Mouse (Mus musculus): ENCODE data around the gene Stx11. TPM values are rescaled to one million over a fixed set of nuclear protein-coding genes. Genes with fewer than 3 reads are reported as not detected.

Stx11 gene
- polyA plus RNA-seq, 1 experiment from 2014 or later, result 1.3 TPM

- no peak for DNase-seq (ENCODE audit: low spot score)
Measured at GRCm38 (mm10) chr10:12899901-12900300, 64.2 kb downstream of the Stx11 start.

GRCm38 (mm10) chr10:12893339-12893738, 70.8 kb downstream of the Stx11 start:
- Histone ChIP-seq H3K36me3 (no peaks in the 10 kb centered on the region), H3K4me3 (no peak overlapping the region), H3K27me3 (ENCODE audit: low read depth, poor library complexity, severe bottlenecking) (no peaks in the 10 kb centered on the region), H3K4me1 (no peaks in the 10 kb centered on the region), H3K27ac (replicated peaks) (no peak overlapping the region), H3K9me3 (replicated peaks) (no peaks in the 10 kb centered on the region)
- DNase-seq (ENCODE audit: low spot score), result no peak
- WGBS, result 94% methylated on average over 3 of the region's 3 CpGs

More at GRCm38 (mm10) chr10:12899901-12900300, 64.2 kb downstream of the Stx11 start:
- Histone ChIP-seq H3K4me1 (peaks cover 3% of the 10 kb centered on the region; the same call in 1 of the 2 replicates), H3K4me3 (no peak overlapping the region), H3K9me3 (replicated peaks) (no peaks in the 10 kb centered on the region), H3K27me3 (ENCODE audit: low read depth, poor library complexity, severe bottlenecking) (no peaks in the 10 kb centered on the region), H3K36me3 (no peaks in the 10 kb centered on the region), H3K27ac (replicated peaks) (no peak overlapping the region)
- WGBS, result 95% methylated on average over 5 of the region's 5 CpGs

GRCm38 (mm10) chr10:12888373-12888772, 75.7 kb downstream of the Stx11 start:
- no peak overlapping the region for H3K4me3 ChIP-seq
- WGBS, result 87% methylated on average over 13 of the region's 13 CpGs

More at GRCm38 (mm10) chr10:12888373-12888772, 75.7 kb downstream of the Stx11 start:
- Histone ChIP-seq H3K36me3 (no peaks in the 10 kb centered on the region), H3K27me3 (ENCODE audit: low read depth, poor library complexity, severe bottlenecking) (no peaks in the 10 kb centered on the region), H3K27ac (replicated peaks) (no peak overlapping the region), H3K4me1 (peaks cover 5% of the 10 kb centered on the region), H3K9me3 (replicated peaks) (no peaks in the 10 kb centered on the region)
- no peak for DNase-seq (ENCODE audit: low spot score)

Other genes with a start within 250 kb of the Stx11 start
- 38.8 and 39.8 TPM in 2 replicates for gene Utrn, start 94.9 kb downstream of the Stx11 start, polyA plus RNA-seq (2016; fragmentation: Nextera tagmentation; extraction: Ambion mirVana)
- 42.5 and 45.7 TPM in 2 replicates for gene Sf3b5, start 41.0 kb upstream of the Stx11 start, polyA plus RNA-seq (2016; fragmentation: Nextera tagmentation; extraction: Ambion mirVana)
- gene Plagl1, start 96.2 kb upstream of the Stx11 start, polyA plus RNA-seq (2016; fragmentation: Nextera tagmentation; extraction: Ambion mirVana), result 65.6 and 82.0 TPM in 2 replicates
- not detected in 2 replicates for gene Zc2hc1b, start 213.7 kb upstream of the Stx11 start, polyA plus RNA-seq (2016; fragmentation: Nextera tagmentation; extraction: Ambion mirVana)
- gene Ltv1, start 228.9 kb upstream of the Stx11 start, polyA plus RNA-seq (2016; fragmentation: Nextera tagmentation; extraction: Ambion mirVana), result 67.1 and 74.0 TPM in 2 replicates